Mouse (Mus musculus): Measurements from ENCODE around the gene Tnnt3.

- TF ChIP-seq POLR2A (IDR thresholded peaks at IDR 0.05; ENCODE audit: low read depth, low read length) (no peak), CTCF (IDR thresholded peaks at IDR 0.05; ENCODE audit: extremely low read depth, insufficient read depth, insufficient read length, insufficient replicate concordance) (no peak)
Observed at GRCm38 (mm10) chr7:142561856-142562404, 63.3 kb downstream of the Tnnt3 start.
